Mouse (Mus musculus) thymus, adult 18-20 months (tissue): Measurements from ENCODE around the gene Xrcc3.
A peak's percentile ranks its signal among the peaks of the same experiment; 100 is the strongest.

ENCODE experiments used
- DNase-seq, 2 experiments: peaks; one replicate each; pipeline ENCODE4 v3.0.0; 2022; ENCODE audit warnings: mixed read lengths in 2 of 2

Xrcc3 gene

DNA sequence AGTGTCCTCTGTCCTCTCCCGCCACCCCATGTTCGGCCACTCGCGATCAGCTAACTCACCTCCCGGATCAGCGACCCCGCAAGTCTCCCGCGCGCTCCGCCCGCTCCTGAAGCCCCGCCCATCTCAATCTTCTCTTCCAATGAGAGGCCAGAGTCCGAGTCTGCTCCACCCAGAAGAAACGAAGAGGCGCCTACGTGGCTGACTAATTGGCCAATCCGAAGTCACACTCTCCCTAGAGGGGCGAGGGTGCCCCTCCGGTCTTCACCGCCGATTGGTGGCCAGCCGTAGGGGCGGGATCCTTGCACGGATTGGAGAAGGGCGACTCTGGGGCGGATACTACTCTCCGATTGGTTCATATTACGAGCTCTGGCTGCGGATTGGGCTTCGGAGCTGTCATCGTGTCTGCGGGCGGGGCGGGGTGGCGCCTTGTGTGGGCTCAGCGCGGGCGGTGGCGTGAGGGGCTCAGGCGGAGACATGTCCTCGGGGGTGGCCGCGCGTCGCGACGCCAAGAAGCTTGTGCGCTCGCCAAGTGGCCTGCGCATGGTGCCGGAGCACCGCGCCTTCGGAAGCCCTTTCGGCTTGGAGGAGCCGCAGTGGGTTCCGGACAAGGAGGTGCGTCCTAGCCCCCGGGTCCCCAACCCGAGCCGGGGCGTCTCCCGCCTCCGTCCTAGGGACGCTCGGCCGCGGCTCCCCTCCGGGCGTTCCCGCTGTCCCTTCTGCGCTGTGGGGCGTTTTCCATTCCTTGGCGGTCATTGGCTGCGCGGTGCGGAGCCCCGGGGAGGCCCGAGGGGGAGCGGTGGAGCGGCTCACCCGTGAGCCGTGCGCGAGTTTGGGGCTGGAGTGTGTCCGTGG lies at the start of gene Xrcc3, which contains the start of gene Zfyve21:
Xrcc3 (minus strand) TSS at position 108 of the 852 bp plus-strand sequence.
Zfyve21 (plus strand) TSS at position 405 of the 852 bp plus-strand sequence.
- DNase-seq: peak; percentile 99

DNA sequence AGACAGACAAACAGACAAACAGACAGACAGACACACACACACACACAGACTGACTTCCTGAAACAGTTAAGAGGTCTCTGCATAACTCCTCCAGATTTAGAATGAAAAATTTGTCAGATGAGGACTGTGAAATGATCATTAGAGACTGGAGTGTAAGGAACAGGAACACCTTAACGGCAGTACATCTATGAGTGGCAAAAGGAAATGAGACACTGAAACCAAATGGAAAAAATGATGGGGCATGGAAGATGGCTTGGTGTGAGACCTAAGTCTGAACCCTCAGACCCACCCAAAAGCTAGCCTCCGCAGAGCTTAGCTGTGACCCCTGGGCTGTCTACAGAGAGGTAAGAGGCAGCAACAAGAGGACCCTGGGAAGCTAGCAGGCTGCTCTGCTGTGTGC lies 41.8 kb upstream of the Xrcc3 start:
- DNase-seq: no peak

DNA sequence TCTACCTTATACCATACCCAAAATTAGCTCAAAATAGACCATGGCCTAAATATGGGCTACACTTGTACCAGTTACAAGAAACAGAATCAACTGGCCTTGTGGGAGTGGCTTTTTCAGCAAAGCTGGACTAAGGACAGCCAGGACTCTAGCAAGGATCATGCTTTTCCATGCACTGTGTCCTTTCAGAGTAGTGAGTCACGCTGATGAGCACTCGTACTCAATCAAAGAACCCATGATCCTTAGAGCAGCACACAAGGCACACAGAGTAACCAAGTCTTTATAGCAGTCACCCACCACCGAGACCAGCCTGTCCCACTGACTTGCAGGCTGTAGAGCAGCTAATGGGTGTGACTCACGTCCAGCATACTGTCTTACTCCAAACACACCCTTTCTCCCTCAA lies 39.9 kb upstream of the Xrcc3 start:
- no peak for DNase-seq

DNA sequence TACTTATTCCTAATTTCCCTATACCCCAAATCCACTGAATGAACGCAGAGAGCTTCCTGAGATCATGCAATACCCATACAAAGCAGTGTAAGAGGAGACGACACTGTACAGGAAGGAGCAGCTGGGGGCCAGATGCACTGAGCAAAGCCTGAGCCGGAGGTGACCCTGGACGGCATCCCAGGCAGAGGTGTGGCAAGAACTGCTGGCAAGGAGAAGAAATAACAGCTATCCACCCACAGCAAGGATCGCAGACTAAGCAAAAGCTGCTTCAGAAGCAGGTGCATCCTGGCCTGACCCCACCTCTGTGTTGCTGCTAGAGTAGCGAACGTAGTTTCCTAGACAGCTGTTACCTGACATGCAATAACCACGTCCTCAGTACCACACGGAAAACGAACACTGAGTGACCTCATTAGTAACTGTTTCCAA lies 39.4 kb upstream of the Xrcc3 start:
- DNase-seq: peak; percentile 23 to 53

DNA sequence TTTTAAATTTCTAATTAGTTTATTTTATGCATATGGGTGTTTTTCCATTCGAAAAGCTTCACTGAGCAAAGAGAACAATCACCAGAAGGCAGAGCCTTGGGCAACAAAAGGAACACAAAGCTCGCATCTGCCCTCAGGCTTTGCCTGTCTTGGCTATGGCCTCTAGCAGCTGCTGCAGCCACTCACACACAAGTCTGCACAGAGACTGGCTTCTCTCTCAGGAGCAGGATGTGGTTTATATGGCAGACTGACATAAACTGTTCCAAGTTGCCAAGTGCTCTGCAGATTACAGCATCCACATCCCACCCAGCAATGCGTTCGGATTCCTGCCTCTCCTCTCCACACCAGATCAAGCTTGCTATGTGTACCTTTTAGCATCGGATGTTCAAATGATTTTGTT lies 38.1 kb upstream of the Xrcc3 start:
- peak in 1 of 2 experiments; percentile 18 for DNase-seq

DNA sequence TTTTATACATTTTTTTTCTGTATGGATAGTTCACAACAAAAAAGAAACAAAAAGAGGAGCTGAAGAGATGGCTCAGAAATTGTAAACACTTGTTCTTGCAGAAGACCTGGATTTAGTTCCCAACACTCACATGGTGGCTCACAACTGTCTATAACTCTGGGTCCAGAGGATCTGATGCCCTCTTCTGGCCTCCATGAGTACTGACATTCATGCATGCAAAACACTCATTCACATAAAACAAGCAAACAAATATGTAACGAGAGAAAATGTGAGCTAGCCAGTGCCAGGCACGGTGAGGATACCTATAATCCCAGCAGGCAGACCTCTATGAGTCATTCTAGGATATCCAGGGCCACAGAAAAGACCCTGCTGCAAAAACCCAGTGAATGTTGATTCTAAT lies 37.6 kb upstream of the Xrcc3 start:
- DNase-seq: no peak

DNA sequence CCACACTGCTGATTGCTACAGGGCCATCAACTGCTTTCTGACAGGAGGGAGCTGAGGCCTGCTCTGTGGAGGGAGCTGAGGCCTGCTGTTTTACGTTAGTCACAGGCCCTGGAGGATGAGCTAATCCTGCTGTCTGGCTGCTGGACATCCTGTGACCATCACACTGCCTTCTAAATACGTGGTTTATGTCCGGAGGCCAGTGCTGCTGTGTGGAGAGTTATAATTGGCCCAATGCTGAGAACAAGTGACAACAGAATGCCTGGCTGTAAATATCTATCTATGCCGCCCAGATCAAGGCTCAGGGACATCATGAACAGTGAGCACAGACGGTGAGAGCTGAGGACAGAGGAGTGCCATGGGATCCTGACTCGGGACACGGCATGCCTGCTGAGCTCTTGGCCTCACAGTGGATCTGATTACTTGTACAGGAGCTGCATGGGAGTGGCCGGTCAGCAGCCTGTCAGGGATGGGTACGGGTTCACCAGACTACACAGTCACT lies 34.7 kb upstream of the Xrcc3 start:
- no peak for DNase-seq

DNA sequence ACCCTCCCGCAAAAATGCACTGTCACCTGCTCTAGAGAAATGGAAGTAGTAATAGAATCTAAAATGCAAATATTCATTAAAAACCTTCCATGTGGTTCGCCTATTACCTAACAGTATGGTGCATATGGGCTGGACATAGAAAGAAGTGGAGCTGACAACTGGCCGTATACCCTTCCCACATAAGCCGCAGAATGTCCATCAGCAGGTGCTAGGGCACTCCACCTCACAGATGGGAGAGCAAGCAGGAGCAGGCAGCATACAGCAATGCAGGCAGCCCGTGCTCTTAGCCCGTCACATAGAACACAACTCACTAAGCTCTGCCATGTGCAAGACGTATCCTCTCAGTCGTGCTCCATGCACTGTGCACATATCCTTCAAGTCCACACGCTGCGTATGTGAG lies 33.1 kb upstream of the Xrcc3 start:
- DNase-seq: no peak

DNA sequence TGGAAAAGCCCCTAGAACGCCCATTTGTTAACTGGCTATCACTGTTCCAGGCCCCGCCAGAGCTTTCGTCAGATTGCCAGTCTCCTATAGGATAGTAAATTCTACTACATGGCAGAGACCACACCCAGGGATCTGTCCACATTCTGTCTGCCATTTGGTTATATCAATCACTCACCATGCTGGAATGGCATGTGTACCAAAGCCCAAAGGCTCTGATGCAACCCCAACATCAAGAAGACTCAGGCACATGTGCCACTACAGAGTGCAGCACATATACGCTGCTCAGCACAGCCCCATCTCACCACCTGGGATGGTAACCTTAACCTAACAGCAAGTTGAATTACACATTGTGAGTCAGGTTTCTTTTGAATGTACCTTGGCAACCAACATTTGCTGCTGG lies 32.3 kb upstream of the Xrcc3 start:
- DNase-seq: no peak

DNA sequence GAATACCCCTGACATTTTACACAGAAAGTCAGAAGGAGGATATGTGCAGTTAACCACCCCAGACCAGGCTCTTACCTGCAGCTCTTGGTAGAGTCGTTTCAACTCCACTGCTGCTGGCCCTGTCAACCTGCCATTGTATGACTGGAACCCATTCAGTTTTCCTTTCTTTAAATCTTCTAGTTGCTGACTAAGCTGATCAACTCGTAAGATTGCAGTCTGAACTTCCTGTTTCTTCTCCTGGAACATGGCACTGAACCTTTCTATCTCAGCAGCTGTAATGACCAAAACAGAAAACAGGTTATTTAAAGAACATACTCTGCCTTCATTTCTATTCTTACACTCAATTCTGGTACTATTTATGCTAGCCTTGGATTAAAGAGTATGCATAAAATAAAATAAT lies 29.8 kb upstream of the Xrcc3 start:
- DNase-seq: no peak

DNA sequence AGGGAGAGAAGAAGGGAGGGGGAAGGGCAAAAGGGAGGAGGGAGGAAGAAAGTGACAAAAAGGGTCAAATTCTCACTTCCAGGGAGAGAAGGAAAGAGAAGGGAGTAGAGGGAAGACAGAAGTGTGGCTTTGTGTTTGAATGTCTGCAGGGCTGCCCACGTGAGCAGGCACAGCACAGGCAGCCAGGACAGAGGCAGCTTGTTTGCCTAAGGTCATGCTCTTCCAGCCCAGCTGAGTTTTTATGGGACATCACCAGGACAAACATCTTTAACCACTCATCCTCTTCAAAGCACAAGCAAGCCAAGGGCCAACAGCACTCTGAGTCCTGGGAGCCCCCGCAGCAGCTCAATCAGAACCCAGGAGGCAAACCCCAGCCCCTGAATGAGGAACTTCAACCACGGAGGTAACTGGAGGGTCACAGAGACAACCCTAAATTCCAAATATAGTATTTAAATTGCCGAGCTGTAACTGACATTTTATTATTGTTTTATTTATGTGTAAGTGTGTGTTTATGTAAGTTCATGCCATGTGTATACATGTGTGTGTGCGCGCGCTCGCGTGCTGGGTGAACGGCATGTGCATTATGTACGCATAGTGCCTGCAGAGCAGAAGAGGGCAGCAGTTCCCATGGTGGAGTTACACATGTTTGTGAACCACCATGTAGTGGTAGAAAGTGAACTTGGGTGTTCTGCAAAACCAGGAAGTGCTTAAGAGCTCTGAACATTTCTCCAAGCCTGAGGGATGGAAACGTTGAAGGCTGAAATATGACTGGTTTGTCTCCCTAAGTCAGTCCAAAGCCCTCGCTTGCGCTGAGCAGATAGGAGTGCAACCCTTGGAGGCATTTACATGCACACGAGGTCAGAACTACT lies 29.1 kb upstream of the Xrcc3 start:
- no peak for DNase-seq

DNA sequence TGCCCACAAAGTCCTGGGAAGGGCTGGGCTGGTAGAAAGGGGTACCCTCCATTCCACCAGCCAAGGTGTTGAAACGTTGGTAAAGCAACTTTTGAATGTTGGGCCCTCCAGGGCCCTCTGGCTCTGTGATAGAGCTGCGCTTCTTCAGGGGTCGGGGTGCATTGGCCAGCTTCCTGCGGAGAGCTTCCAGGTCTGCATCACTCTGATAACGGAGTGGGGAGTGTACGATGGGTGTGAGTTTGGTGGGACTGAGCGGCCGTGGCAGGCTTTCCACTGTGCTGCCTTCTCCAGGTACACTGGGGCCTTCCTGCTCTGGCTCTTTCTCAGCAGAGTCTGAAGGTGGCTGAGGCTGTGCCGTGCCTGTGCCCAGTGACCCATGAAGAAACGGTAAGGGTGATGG lies 19.8 kb upstream of the Xrcc3 start:
- no peak for DNase-seq

DNA sequence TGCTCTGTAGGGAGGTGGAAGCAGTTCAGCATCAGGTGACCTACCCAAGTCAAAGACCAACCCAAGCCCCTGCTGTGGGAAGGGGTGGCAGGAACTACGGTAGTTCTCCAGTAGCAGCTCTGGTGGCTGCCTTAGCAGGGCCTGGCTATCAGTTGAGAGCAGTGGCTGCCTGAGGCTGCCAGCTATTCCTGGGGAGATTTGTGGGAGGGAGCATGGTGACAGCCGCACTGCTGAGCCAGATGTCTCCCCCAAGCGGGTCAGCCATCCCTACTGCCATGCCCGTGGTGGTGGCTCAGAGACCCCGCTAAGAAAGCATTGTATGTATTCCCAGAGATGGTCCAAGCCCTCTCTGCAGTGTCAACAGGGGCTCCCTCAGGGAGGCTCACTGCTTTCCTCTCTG lies 19.0 kb upstream of the Xrcc3 start:
- no peak for DNase-seq

DNA sequence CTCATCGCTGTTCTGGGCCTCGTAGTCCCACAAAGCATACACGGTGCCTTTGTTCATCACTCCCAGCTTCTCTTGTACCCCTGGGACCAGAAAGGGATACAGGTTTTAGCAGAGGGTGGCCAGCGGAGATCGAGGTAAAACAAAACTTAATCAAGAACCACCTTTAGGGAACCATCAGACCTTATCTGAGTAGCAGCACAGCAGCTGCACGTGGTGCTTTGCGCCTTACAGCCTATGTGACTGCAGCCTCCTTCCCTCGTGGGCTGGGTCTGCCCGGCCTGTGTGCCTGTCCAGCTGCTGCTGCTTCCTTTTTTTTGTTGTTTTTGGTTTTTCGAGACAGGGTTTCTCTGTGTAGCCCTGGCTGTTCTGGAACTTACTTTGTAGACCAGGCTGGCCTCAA lies 16.7 kb upstream of the Xrcc3 start:
- DNase-seq: no peak

DNA sequence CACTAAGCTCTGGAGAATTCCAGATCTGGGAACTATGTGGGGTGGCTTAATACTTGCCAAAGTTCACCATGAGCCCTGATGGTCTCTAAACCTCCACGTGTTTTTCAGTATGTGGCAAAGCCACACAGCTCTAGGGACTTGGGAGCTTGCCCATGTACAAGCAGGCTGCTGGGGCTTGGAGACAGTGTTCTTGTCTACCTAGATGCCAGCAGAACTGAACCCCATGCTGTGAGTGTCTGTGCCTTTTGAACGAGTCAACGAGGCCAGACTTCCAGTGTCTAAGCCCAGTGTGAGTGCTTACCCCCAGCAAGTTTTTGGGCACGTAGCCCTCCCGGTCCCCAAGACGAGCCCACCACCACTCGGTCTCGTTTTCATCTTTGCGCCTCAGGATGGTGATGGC lies 16.3 kb upstream of the Xrcc3 start:
- no peak for DNase-seq

DNA sequence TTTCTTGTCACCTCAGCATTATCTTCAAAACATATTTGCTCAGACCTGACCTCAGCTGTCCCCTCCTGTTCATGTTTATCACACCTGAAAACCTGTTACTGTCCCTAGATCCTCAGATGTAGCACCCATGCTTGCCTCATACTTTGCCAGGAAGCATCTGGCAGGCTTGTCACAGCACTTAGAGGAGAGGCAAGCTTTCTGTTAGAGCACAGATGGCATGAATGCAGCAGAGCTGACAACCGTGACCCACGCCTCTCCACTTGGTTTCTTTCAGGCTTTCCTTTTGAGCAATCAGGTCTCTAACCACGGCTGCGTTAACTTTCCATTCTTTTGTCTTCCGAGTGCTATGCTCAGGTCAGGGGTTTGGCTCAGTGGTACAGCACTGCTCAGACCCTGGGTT lies 15.8 kb upstream of the Xrcc3 start:
- no peak for DNase-seq

DNA sequence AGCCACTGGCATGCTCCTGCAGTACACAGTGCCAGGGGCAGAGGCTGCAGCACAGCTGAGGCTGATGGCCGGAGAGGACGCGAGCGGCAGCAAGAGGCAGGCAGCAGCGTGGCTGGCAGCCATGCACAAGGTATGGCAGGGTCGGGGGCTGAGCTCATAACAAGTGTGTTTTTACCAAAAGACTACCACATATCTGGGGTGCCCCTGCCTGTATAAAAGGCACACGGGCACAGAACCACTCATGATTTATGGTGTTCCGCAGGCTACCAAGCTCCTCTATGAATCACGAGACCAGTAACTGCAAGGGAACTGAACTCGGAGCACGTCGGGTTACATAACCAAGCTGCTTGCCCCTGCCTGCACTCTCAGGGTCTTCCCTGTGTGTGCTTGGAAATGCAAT lies 13.9 kb upstream of the Xrcc3 start:
- DNase-seq: no peak

DNA sequence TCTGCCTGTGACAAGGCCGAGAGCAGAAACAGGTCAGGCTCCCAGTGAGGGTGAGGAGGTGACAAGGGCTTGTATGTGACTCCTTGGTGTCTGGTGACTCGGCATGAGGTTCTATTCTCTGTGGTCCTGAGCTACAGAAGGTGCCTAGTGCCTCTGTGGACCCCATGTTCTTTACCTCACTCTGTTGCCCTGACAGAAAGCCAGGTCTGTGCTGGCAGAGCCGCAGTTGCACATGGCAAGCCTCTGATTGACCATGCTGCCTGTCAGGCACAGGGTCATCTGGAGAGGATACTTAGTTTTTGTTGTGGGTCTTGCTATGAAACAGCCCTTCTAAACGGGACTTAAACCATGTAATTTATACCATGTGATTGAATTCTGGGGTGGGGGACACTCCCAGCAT lies 8.3 kb upstream of the Xrcc3 start:
- no peak for DNase-seq

DNA sequence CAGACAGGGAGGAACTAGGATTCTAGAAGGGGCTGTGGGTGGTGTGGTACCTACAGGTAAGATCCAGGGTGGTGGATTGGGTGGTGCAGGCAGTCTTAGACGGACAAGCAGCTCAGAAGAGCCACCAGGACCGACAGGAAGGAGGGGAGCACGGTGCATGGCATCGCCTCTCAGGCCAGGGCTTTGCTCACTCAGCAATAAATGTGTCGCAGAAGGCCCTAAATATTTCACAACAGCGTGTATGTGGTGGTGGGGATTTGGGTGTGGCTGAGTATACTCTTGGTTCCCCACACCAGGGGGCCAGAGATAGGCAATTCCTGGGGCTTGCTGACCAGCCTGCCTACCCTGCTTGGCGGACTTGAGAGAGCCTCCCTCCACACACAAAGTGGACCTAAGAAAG lies 7.0 kb upstream of the Xrcc3 start:
- DNase-seq: no peak

DNA sequence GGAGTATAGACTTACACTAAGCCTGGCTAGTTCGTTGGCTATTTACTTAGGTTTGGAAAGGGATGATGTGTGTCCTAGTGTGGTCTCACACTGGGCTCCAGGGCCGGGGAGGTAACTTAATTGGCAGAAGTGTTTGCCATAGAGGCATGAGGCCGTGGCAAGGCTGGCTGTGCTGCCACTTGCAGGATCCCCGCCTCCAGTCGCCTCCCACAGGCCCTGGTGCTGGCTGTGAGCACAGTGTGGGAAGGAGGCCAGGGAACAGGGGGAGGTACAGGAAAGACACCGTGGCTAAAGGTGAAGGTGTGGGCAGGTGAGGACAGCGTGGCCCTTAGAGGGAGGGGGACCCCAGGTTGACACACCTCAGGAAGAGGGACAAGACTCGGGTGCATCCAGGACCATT lies 6.3 kb upstream of the Xrcc3 start:
- no peak for DNase-seq

DNA sequence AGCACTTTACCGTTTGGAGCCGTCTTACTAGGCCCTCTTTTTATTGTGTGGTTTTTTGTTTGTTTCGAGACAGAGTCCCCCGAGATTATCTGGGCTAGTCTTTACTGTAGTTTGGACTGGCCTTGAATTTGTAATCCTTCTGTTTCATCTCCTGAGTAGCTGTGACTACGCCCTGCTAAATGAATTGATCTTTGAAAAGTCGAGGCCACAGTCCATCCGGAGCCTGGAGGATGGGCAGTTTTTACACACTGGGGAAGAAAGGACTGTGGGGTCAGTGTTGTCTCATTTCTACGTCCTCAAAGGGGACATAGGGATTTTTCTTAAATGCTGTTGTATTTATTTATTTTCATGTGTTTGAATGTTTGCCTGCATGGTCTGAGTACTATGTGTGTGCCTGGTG lies 4.3 kb upstream of the Xrcc3 start:
- no peak for DNase-seq

DNA sequence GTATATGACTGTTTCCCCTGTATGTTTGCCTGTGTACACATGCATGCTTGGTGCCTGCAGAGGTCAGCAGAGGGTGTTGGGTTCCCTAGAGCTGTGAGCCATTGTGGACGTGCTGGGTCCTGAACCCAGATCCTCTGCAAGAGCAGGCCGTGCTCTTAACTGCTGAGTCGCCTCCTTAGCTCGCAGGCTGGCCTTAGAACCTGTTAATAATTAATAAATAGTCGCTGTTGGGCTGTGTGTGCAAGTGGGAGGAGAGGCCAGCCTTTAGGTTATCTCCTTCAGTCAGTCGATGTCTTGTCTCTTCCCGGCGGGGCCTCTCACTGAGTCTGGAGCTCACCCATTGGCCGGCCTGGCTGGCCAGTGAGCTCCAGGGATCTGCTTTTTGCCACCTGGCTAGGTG lies 3.3 kb upstream of the Xrcc3 start:
- no peak for DNase-seq

DNA sequence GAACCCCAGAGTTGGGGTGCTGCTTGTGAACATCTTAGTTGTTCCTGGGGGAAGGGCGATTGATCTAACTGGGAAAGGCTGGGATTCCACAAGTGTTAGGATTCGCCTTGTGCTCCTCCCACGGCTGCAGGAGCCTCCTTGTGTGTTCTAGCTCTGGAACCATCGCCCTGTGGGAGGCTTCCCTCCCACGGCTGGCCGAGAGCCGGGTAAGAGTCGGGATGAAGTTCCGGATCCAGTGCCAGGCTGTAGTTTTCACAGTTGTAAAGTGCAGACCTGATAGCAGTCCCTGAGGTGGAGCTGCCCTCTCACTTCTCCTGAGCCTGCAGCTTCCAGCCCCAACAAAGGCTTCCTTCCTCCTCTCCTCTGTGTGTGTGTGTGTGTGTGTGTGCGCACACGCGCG lies 2.9 kb upstream of the Xrcc3 start:
- no peak for DNase-seq
